8 mouse cellular contexts compared by ENCODE assay signal in the genomic region with DNA sequence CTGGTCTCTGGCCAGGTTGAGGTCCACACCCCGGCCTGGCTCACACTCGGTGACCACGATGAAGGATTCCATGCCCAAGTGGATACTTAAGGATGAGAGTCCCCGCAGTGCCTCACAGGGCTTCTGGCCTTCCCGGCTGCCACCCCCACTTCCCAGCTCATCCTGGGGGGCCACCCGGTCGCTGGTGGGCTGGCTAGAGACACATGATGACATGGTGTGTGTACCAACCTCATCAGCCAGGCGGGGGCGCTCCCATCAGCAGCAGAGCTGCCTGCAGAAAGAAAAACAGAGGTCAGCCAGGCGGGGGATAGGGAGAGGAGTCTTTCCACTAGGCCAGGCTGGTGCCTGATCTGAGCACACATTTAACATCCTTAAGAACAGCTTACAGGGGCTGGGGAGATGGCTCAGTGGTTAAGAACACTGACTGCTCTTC. TPM values are rescaled to one million over a fixed set of nuclear protein-coding genes. Genes with fewer than 3 reads are reported as not detected.
DNase-seq lines count a peak whose midpoint lies in the region; ATAC-seq and TF ChIP-seq lines count a peak whose summit lies in the region.

No protein-coding gene starts in this region.

- WGBS in hindbrain, embryonic 11.5 days = 58% methylated on average over 10 of the region's 10 CpGs
- 59% methylated on average over 10 of the region's 10 CpGs for WGBS in hindbrain, embryonic 14.5 days
- WGBS in cerebellum, adult 2 months = 9% methylated on average over 10 of the region's 10 CpGs
- 62% methylated on average over 10 of the region's 10 CpGs for WGBS in kidney, embryonic 15.5 days

- ATAC-seq in hindbrain, embryonic 11.5 days (ENCODE audit: low FRiP score) = no peak
- ATAC-seq in hindbrain, embryonic 14.5 days (ENCODE audit: low FRiP score) = no peak
- ATAC-seq in kidney, embryonic 15.5 days (replicated peaks; ENCODE audit: low FRiP score) = no peak
- ATAC-seq in inflammation-experienced regulatory T-cells, adult 6 months = no peak

- H3K9ac ChIP-seq in hindbrain, embryonic 11.5 days (ENCODE audit: low read depth, low read length) = no peak overlapping the region
- no peak overlapping the region for H3K9ac ChIP-seq in hindbrain, embryonic 14.5 days
- 0 out of 2 replicates have a peak overlapping the region, but pooled peaks have one; percentile 14 for H3K9ac ChIP-seq in kidney, embryonic 15.5 days

- no peaks in the 10 kb centered on the region for H3K36me3 ChIP-seq in hindbrain, embryonic 11.5 days (ENCODE audit: control insufficient read depth, insufficient read depth, low read length)
- peaks cover 22% of the 10 kb centered on the region for H3K36me3 ChIP-seq in hindbrain, embryonic 14.5 days (replicated peaks; ENCODE audit: control insufficient read depth, insufficient read depth)
- peaks cover 15% of the 10 kb centered on the region for H3K36me3 ChIP-seq in E14TG2a.4 (ENCODE audit: insufficient read depth, low read length)
- H3K36me3 ChIP-seq in kidney, embryonic 15.5 days = peaks cover 15% of the 10 kb centered on the region

- no peaks in the 10 kb centered on the region for H3K4me1 ChIP-seq in hindbrain, embryonic 11.5 days (replicated peaks; ENCODE audit: control insufficient read depth, insufficient read depth, low read length)
- H3K4me1 ChIP-seq in hindbrain, embryonic 14.5 days (replicated peaks; ENCODE audit: control insufficient read depth, insufficient read depth, low read length) = no peaks in the 10 kb centered on the region
- H3K4me1 ChIP-seq in E14TG2a.4 (replicated peaks; ENCODE audit: low read depth, low read length) = peaks cover 65% of the 10 kb centered on the region
- H3K4me1 ChIP-seq in cerebellum, adult 2 months (ENCODE audit: control insufficient read depth, insufficient read depth, low read length) = peaks cover 35% of the 10 kb centered on the region
- peaks cover 20% of the 10 kb centered on the region for H3K4me1 ChIP-seq in kidney, embryonic 15.5 days

- TF ChIP-seq CTCF in E14TG2a.4 (conservative IDR thresholded peaks at IDR 0.05; ENCODE audit: low read length) = peak; percentile 44
- TF ChIP-seq CTCF in cerebellum, adult 2 months (IDR thresholded peaks at IDR 0.05; ENCODE audit: borderline replicate concordance, insufficient read depth, low read depth, low read length) = peak; percentile 59; the same call in 1 of the 2 replicates

- no peak overlapping the region for H3K4me2 ChIP-seq in hindbrain, embryonic 11.5 days (replicated peaks; ENCODE audit: low read depth, low read length)
- H3K4me2 ChIP-seq in hindbrain, embryonic 14.5 days (replicated peaks) = no peak overlapping the region
- peak overlapping the region; percentile 35; the same call in 1 of the 2 replicates for H3K4me2 ChIP-seq in kidney, embryonic 15.5 days

- H3K27me3 ChIP-seq in hindbrain, embryonic 11.5 days (ENCODE audit: control insufficient read depth, insufficient read depth, low read length) = no peaks in the 10 kb centered on the region
- H3K27me3 ChIP-seq in hindbrain, embryonic 14.5 days (ENCODE audit: control insufficient read depth, insufficient read depth, low read length) = no peaks in the 10 kb centered on the region
- H3K27me3 ChIP-seq in E14TG2a.4 (ENCODE audit: insufficient read depth, low read length) = no peaks in the 10 kb centered on the region
- no peaks in the 10 kb centered on the region for H3K27me3 ChIP-seq in cerebellum, adult 2 months (ENCODE audit: control insufficient read depth, insufficient read depth, low read length)
- H3K27me3 ChIP-seq in kidney, embryonic 15.5 days = no peaks in the 10 kb centered on the region

- DNase-seq in hindbrain, embryonic 11.5 days (ENCODE audit: low spot score) = peak; percentile 26
- no peak for DNase-seq in hindbrain, embryonic 14.5 days (ENCODE audit: low spot score)
- DNase-seq in cerebellum, adult 2 months = peak; percentile 70 to 74
- peak; percentile 18 for DNase-seq in mesoderm, embryonic 11.5 days (ENCODE audit: low read depth, low spot score)
- DNase-seq in left cerebral cortex, postnatal 36 days (ENCODE audit: low spot score in 2 of 2) = no peak

- TF ChIP-seq POLR2A in cerebellum, adult 2 months (IDR thresholded peaks at IDR 0.05; ENCODE audit: borderline replicate concordance, insufficient read depth, low read length) = no peak

- H3K9me3 ChIP-seq in hindbrain, embryonic 11.5 days (ENCODE audit: control insufficient read depth, low read length) = no peaks in the 10 kb centered on the region
- H3K9me3 ChIP-seq in hindbrain, embryonic 14.5 days (ENCODE audit: control insufficient read depth, low read length) = no peaks in the 10 kb centered on the region
- H3K9me3 ChIP-seq in E14TG2a.4 (ENCODE audit: low read length) = no peaks in the 10 kb centered on the region
- no peaks in the 10 kb centered on the region for H3K9me3 ChIP-seq in kidney, embryonic 15.5 days (replicated peaks)

- intact Hi-C loops in left cerebral cortex, postnatal 36 days (cut with DNase I) = no loop called here

- no peak overlapping the region for H3K4me3 ChIP-seq in hindbrain, embryonic 11.5 days (ENCODE audit: low read depth, low read length)
- no peak overlapping the region for H3K4me3 ChIP-seq in hindbrain, embryonic 14.5 days (replicated peaks; ENCODE audit: low read length)
- H3K4me3 ChIP-seq in E14TG2a.4 (replicated peaks; ENCODE audit: low read length) = peak overlapping the region; percentile 70
- peak overlapping the region; percentile 19 for H3K4me3 ChIP-seq in cerebellum, adult 2 months (replicated peaks; ENCODE audit: insufficient read depth, low read depth, low read length)
- peak overlapping the region; percentile 17 for H3K4me3 ChIP-seq in kidney, embryonic 15.5 days (replicated peaks)

- no peak overlapping the region for H3K27ac ChIP-seq in hindbrain, embryonic 11.5 days (ENCODE audit: low read depth, low read length)
- no peak overlapping the region for H3K27ac ChIP-seq in hindbrain, embryonic 14.5 days
- peak overlapping the region; percentile 80 for H3K27ac ChIP-seq in cerebellum, adult 2 months (ENCODE audit: insufficient read depth, low read length)
- H3K27ac ChIP-seq in kidney, embryonic 15.5 days = peak overlapping the region; percentile 89

RNA-seq across cellular contexts. Expression of a gene that starts 15.2 kb away (rescaled TPM):
- polyA plus RNA-seq in hindbrain, embryonic 11.5 days (2014; fragmentation: Nextera tagmentation; extraction: Ambion mirVana) = 22.2 and 28.8 TPM in 2 replicates
- 57.2 and 59.2 TPM in 2 replicates for polyA plus RNA-seq in hindbrain, embryonic 14.5 days (2014; fragmentation: Nextera tagmentation; extraction: Ambion mirVana)
- polyA plus RNA-seq in cerebellum, adult 2 months (2012; rRNA removed) = 212 and 243 TPM in 2 replicates
- 35.5 and 39.5 TPM in 2 replicates for polyA plus RNA-seq in kidney, embryonic 15.5 days (2015; fragmentation: Nextera tagmentation; extraction: Ambion mirVana)
- 100 to 1,000 TPM; 243 to 273 TPM for total RNA-seq in left cerebral cortex, postnatal 36 days (2021)
- polyA plus RNA-seq in inflammation-experienced regulatory T-cells, adult 6 months (2017; shearing (Covaris generic)) = 1 to 10 TPM; 2.9 to 4.3 (median 3.3) TPM

RNA-seq across cellular contexts. Expression of a gene that starts 56.7 kb away (rescaled TPM):
- 10.8 and 12.4 TPM in 2 replicates for polyA plus RNA-seq in hindbrain, embryonic 11.5 days (2014; fragmentation: Nextera tagmentation; extraction: Ambion mirVana)
- 14.8 and 16.0 TPM in 2 replicates for polyA plus RNA-seq in hindbrain, embryonic 14.5 days (2014; fragmentation: Nextera tagmentation; extraction: Ambion mirVana)
- 42.0 and 48.3 TPM in 2 replicates for polyA plus RNA-seq in cerebellum, adult 2 months (2012; rRNA removed)
- 20.4 and 25.6 TPM in 2 replicates for polyA plus RNA-seq in kidney, embryonic 15.5 days (2015; fragmentation: Nextera tagmentation; extraction: Ambion mirVana)
- 10 to 100 TPM; 19.2 to 19.3 TPM for total RNA-seq in left cerebral cortex, postnatal 36 days (2021)
- polyA plus RNA-seq in inflammation-experienced regulatory T-cells, adult 6 months (2017; shearing (Covaris generic)) = 10 to 100 TPM; 24.6 to 46.1 (median 34.3) TPM

RNA-seq across cellular contexts. Expression of a gene that starts 57.1 kb away (rescaled TPM):
- 522 and 525 TPM in 2 replicates for polyA plus RNA-seq in hindbrain, embryonic 11.5 days (2014; fragmentation: Nextera tagmentation; extraction: Ambion mirVana)
- polyA plus RNA-seq in hindbrain, embryonic 14.5 days (2014; fragmentation: Nextera tagmentation; extraction: Ambion mirVana) = 487 and 525 TPM in 2 replicates
- polyA plus RNA-seq in cerebellum, adult 2 months (2012; rRNA removed) = 325 and 326 TPM in 2 replicates
- polyA plus RNA-seq in kidney, embryonic 15.5 days (2015; fragmentation: Nextera tagmentation; extraction: Ambion mirVana) = 420 and 439 TPM in 2 replicates
- total RNA-seq in left cerebral cortex, postnatal 36 days (2021) = 100 to 1,000 TPM; 208 to 231 TPM
- polyA plus RNA-seq in inflammation-experienced regulatory T-cells, adult 6 months (2017; shearing (Covaris generic)) = 100 to 1,000 TPM in 2 of 3 experiments, 10 to 100 TPM in 1; 87.6 to 106 (median 103) TPM

Comparison
In these comparisons a context has a peak if more than half of its experiments do, and no peak if none do; other contexts are left out.
1. DNase-seq: peak in hindbrain, embryonic 11.5 days (single experiment), cerebellum, adult 2 months (2 of 2) and mesoderm, embryonic 11.5 days (single experiment); none in hindbrain, embryonic 14.5 days (single experiment) and left cerebral cortex, postnatal 36 days (0 of 2).
2. H3K27ac ChIP-seq: peak in cerebellum, adult 2 months (single experiment) and kidney, embryonic 15.5 days (single experiment); none in hindbrain, embryonic 11.5 days (single experiment) and hindbrain, embryonic 14.5 days (single experiment).
3. H3K4me3 ChIP-seq: peak in E14TG2a.4 (single experiment), cerebellum, adult 2 months (single experiment) and kidney, embryonic 15.5 days (single experiment); none in hindbrain, embryonic 11.5 days (single experiment) and hindbrain, embryonic 14.5 days (single experiment).